Mouse (Mus musculus): ENCODE measurements around the gene Taar6.

Taar6 gene

DNA sequence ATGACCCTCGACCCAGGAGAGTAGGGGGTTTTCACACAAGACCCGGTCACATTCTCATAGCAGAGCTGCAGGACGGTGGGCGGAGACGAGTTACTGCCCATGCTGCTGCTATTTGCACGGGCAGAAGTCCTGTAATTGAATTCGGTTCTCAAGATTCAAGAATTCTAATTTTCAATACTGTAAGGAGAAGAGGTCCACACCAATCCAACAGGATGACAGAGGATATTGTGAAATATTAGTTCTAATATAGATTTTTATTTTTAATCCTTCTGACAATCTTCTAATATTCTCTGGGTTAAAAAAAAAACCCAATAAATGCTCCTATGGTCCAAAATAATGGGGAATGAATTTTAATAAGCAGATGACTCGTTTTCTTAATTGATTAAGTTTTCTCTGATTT lies at the start of gene Taar6:
Gene Taar6, minus strand, starts transcription at position 101 of the 400 bp plus-strand sequence.
- no peak for DNase-seq (ENCODE audit: low spot score)

GRCm38 (mm10) chr10:24031347-24031746 lies 45.9 kb upstream of the Taar6 start:
- no peak for DNase-seq (ENCODE audit: low spot score)

- no peak for DNase-seq (ENCODE audit: low spot score)
These were observed 41.5 kb upstream of the Taar6 start, which contains the start of gene Taar7d for GRCm38 (mm10) chr10:24026922-24027321. TSS of gene Taar7d (plus strand) at chr10:24027222.

- DNase-seq (ENCODE audit: low spot score): no peak
These were observed 22.7 kb upstream of the Taar6 start for GRCm38 (mm10) chr10:24008143-24008542.

- peak; percentile 48 for DNase-seq (ENCODE audit: low spot score)
These were observed 21.6 kb upstream of the Taar6 start for GRCm38 (mm10) chr10:24007034-24007433.

GRCm38 (mm10) chr10:24006442-24006841 lies 21.0 kb upstream of the Taar6 start:
- DNase-seq (ENCODE audit: low spot score): no peak

GRCm38 (mm10) chr10:23999639-24000038 lies 14.2 kb upstream of the Taar6 start, which contains the start of gene Taar7b:
TSS of gene Taar7b (plus strand) at chr10:23999939.
- no peak for DNase-seq (ENCODE audit: low spot score)

DNA sequence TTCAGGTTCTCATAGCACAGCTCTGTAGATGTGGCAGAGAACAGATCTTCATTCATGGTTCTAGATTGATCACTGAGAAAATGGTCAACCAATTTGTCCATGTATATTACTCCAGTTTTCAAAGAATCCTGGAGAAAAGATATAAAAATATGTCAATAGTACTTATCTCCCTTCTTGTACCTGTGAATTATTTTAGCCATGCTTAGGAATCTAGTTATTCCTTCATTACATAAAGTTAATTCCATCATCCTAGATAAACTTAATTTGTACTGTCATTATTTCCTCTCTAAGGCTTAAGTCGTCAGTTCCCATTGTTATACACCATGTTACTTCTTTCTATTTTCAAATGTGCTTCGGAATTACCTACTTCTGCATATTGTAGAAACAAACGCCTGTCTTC lies 7.9 kb upstream of the Taar6 start, which contains the start of gene Taar7a:
Gene Taar7a, minus strand, starts transcription at position 101 of the 400 bp plus-strand sequence.
- no peak for DNase-seq (ENCODE audit: low spot score)

DNA sequence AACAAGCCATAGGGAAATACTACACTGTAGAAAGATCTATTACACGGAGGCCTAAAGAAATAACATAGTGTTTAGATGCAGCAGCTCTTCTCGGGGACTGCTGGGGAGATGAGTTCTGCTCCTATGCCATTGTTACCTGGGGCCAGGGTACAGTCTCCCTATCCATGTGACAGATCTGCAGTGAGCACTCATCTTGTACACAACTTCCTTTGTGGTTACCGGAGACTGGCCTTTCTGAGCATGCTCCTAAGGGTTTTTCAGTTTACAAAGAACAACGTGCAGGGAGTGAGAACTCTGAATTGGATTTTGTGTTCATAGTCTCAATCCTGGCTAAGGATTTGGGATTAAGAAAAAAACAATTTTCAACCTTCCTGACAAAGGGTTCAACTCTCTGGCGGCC lies 973 bp upstream of the Taar6 start:
- no peak for DNase-seq (ENCODE audit: low spot score)

DNA sequence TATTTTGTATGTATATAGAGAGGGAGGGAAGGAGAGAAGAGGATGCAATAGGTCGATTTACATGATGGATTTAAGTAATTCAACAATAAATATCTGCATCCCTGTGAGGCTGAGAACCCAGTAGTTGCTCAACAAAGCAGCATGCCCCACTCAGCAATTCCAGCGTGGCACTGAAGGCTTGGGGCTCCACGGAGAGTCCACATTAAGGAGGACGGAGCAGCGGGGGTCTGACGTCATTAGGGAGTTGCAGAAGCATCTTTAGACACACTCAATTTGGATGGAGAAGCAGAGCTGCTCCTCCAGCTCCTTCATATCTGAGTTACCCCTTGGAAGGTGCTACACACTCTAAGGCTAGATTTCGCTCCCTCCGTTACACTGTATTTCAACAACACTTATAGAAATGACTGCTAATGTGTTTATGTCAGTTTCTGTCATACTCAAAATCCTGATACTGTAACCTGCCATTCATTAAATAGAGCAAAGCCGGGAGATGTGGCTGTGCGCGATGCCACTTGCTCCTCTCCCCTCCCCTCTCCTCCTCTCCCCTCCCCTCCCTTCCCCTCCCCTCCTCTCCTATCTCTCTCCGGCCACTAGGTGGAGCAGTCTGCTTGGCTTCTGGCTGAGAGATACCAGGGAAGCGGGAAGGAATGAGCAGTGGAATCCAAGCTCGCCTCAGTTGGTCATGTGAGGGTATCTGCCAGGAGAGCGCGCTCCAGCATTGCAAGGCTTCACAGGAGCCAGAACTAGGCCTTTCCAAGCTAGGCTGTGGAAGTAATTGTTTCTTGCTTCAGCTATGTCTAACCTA lies 6.3 kb downstream of the Taar6 start:
- peak; percentile 60 for DNase-seq (ENCODE audit: low spot score)

DNA sequence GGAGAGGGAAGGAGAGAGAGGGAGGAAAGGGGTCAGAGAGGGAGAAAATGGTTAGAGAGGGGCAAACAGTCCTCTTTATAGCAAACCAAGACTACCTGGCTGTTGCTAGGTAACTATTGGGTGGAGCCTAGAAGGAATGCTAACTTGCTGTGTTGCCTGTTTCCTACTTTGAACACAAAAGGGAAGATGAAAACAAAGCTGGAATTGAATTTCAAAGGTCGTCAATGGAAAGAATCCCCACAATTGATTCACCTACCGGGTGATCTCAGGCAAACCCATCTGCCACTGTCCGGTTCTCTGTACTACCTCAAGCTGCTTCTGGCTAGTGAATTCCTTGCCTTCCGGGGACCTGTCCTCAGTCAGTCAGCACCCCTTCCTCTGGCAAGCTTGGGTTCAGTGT lies 7.5 kb downstream of the Taar6 start:
- DNase-seq (ENCODE audit: low spot score): no peak

GRCm38 (mm10) chr10:23971256-23971655 lies 14.2 kb downstream of the Taar6 start:
- DNase-seq (ENCODE audit: low spot score): no peak

- DNase-seq (ENCODE audit: low spot score): no peak
These were observed 14.7 kb downstream of the Taar6 start, which contains the start of gene Taar5 for GRCm38 (mm10) chr10:23970656-23971165. TSS of gene Taar5 (plus strand) at chr10:23970706.

- no peak for DNase-seq (ENCODE audit: low spot score)
These were observed 20.4 kb downstream of the Taar6 start for GRCm38 (mm10) chr10:23964921-23965610.

- no peak for DNase-seq (ENCODE audit: low spot score)
These were observed 22.0 kb downstream of the Taar6 start for GRCm38 (mm10) chr10:23963444-23963843.

- no peak for DNase-seq (ENCODE audit: low spot score)
These were observed 25.0 kb downstream of the Taar6 start, which contains the start of gene Taar4 for GRCm38 (mm10) chr10:23960444-23960915. TSS of gene Taar4 (plus strand) at chr10:23960494.

GRCm38 (mm10) chr10:23959071-23959470 lies 26.4 kb downstream of the Taar6 start:
- DNase-seq (ENCODE audit: low spot score): no peak

- no peak for DNase-seq (ENCODE audit: low spot score)
These were observed 33.7 kb downstream of the Taar6 start for GRCm38 (mm10) chr10:23951714-23952113.

DNA sequence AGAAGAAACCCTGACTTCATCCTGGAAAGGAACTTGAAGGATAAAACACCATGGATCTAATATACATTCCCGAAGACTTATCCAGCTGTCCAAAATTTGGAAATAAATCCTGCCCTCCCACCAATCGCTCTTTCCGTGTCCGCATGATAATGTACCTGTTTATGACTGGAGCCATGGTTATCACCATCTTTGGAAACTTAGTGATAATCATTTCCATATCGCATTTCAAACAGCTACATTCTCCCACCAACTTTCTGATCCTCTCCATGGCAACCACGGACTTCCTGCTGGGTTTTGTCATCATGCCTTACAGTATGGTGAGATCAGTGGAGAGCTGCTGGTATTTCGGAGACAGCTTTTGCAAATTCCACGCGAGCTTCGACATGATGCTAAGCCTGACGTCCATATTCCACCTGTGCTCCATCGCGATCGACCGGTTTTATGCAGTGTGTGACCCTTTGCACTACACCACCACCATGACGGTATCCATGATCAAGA lies 35.9 kb downstream of the Taar6 start, which contains the start of gene Taar3:
Gene Taar3, plus strand, starts transcription at position 51 of the 498 bp plus-strand sequence.
- DNase-seq (ENCODE audit: low spot score): no peak

DNA sequence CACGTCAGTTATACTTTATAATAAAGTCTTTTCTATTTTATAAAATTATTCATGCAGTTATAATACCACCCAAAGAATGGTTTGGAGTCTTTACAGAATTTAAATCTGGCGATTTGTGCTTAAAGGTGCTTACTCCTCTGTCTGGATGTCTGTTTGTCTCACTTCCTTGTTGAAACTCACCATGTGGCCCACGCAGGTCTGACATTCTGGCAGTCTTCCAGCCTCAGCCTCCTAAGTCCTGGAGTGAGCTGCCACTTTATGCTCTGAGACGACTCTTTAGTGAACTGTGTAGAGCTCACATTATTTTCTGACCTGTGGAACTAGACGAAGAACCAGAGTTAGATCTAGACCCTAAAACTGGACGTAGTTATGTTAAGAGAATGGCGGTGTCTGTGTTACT lies 37.4 kb downstream of the Taar6 start:
- no peak for DNase-seq (ENCODE audit: low spot score)

DNA sequence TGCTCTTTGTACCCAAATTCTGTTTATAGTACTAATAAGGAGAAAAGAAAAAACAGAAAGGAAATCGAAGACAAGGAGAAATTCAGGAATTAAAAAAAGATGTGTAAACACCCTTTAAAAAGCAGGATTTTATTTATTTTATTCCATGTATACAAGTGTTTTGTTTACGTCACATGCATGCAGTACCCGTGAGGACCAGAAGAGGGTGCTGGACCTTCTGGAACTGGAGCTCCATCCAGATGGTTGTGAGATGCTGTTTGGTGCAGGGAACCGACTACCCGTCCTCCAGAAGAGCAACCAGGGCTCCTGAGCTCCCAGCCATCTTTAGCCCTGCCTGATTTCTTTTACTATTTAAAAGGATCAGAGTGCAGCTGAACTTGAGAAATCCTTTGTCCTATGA lies 43.0 kb downstream of the Taar6 start:
- DNase-seq (ENCODE audit: low spot score): peak; percentile 31

DNA sequence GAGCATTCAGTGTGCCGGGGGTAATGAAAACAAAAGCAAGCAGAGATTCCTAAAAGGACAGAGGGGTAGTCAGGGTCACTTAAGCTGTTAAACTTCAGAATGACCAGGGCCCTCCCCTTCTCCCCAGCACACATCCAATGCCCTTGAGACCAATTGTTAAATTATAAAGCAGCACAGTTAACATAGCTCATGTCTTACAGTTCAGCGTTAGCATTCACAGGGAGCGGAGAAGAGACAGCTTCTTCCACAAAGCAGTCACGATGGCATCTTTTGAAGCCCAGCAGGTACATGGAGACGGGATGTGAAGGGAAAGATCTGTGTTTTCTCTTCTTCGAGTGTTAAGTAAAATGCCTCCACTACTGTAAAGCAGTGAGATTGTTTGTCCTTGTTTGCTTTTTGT lies 47.1 kb downstream of the Taar6 start, which contains the start of gene Taar2:
Gene Taar2, plus strand, starts transcription at position 261 of the 400 bp plus-strand sequence.
- no peak for DNase-seq (ENCODE audit: low spot score)
